In genomic region chr15:11408155-11408826, GRCm38 (mm10) we compare ENCODE assay signal across 7 mouse cellular contexts. TPM values are rescaled to one million over a fixed set of nuclear protein-coding genes. Genes with fewer than 3 reads are reported as not detected.
DNase-seq lines count a peak whose midpoint lies in the region; ATAC-seq and TF ChIP-seq lines count a peak whose summit lies in the region.

No protein-coding gene starts in this region.

- no peaks in the 10 kb centered on the region for H3K36me3 ChIP-seq in G1E (replicated peaks)
- H3K36me3 ChIP-seq in intestine, embryonic 15.5 days = no peaks in the 10 kb centered on the region
- no peaks in the 10 kb centered on the region for H3K36me3 ChIP-seq in midbrain, embryonic 16.5 days (ENCODE audit: control insufficient read depth, insufficient read depth, low read length)

- WGBS in intestine, embryonic 15.5 days = 34% methylated on average over 7 of the region's 7 CpGs
- 44% methylated on average over 7 of the region's 7 CpGs for WGBS in midbrain, embryonic 16.5 days
- WGBS in cerebellum, adult 2 months = 43% methylated on average over 7 of the region's 7 CpGs

- TF ChIP-seq CTCF in G1E (IDR thresholded peaks at IDR 0.05; ENCODE audit: low read depth, low read length) = no peak; the same call in 1 of the 2 replicates
- no peak for TF ChIP-seq CTCF in cerebellum, adult 2 months (IDR thresholded peaks at IDR 0.05; ENCODE audit: borderline replicate concordance, insufficient read depth, low read depth, low read length)

- H3K4me2 ChIP-seq in intestine, embryonic 15.5 days (replicated peaks) = no peak overlapping the region
- no peak overlapping the region for H3K4me2 ChIP-seq in midbrain, embryonic 16.5 days (ENCODE audit: low read length)

- H3K9me3 ChIP-seq in G1E (replicated peaks) = no peaks in the 10 kb centered on the region
- no peaks in the 10 kb centered on the region for H3K9me3 ChIP-seq in intestine, embryonic 15.5 days
- no peaks in the 10 kb centered on the region for H3K9me3 ChIP-seq in midbrain, embryonic 16.5 days (replicated peaks; ENCODE audit: control insufficient read depth, low read length, poor library complexity, severe bottlenecking)

- TF ChIP-seq POLR2A in cerebellum, adult 2 months (IDR thresholded peaks at IDR 0.05; ENCODE audit: borderline replicate concordance, insufficient read depth, low read length) = no peak

- H3K27ac ChIP-seq in intestine, embryonic 15.5 days = no peak overlapping the region
- H3K27ac ChIP-seq in midbrain, embryonic 16.5 days (ENCODE audit: low read length) = no peak overlapping the region
- no peak overlapping the region for H3K27ac ChIP-seq in cerebellum, adult 2 months (ENCODE audit: insufficient read depth, low read length)

- no peak overlapping the region for H3K9ac ChIP-seq in intestine, embryonic 15.5 days
- H3K9ac ChIP-seq in midbrain, embryonic 16.5 days (ENCODE audit: low read depth, low read length) = no peak overlapping the region

- no peak overlapping the region for H3K4me3 ChIP-seq in G1E (ENCODE audit: low read depth, low read length)
- no peak overlapping the region for H3K4me3 ChIP-seq in intestine, embryonic 15.5 days (replicated peaks)
- no peak overlapping the region for H3K4me3 ChIP-seq in midbrain, embryonic 16.5 days (ENCODE audit: low read depth, low read length)
- no peak overlapping the region for H3K4me3 ChIP-seq in cerebellum, adult 2 months (replicated peaks; ENCODE audit: insufficient read depth, low read depth, low read length)

- peaks cover 10% of the 10 kb centered on the region for H3K27me3 ChIP-seq in G1E (ENCODE audit: insufficient read depth, low read length)
- H3K27me3 ChIP-seq in intestine, embryonic 15.5 days (replicated peaks) = no peaks in the 10 kb centered on the region
- no peaks in the 10 kb centered on the region; the same call in 1 of the 2 replicates for H3K27me3 ChIP-seq in midbrain, embryonic 16.5 days (ENCODE audit: control insufficient read depth, insufficient read depth, low read depth, low read length)
- no peaks in the 10 kb centered on the region for H3K27me3 ChIP-seq in cerebellum, adult 2 months (ENCODE audit: control insufficient read depth, insufficient read depth, low read length)

- peak; percentile 5 to 41 for DNase-seq in layer of hippocampus, postnatal 14 days (ENCODE audit: low spot score in 2 of 2)
- no peak for DNase-seq in layer of hippocampus, adult 9-10 months (ENCODE audit: low spot score)
- DNase-seq in G1E (ENCODE audit: low spot score) = no peak
- DNase-seq in cerebellum, adult 2 months = no peak

- peaks cover 12% of the 10 kb centered on the region for H3K4me1 ChIP-seq in G1E (ENCODE audit: insufficient read depth, low read depth, low read length)
- no peaks in the 10 kb centered on the region for H3K4me1 ChIP-seq in intestine, embryonic 15.5 days (replicated peaks)
- H3K4me1 ChIP-seq in midbrain, embryonic 16.5 days (ENCODE audit: control insufficient read depth, insufficient read depth, low read length) = no peaks in the 10 kb centered on the region
- no peaks in the 10 kb centered on the region for H3K4me1 ChIP-seq in cerebellum, adult 2 months (ENCODE audit: control insufficient read depth, insufficient read depth, low read length)

- 0 out of 2 replicates have a peak, but pooled peaks have one; percentile 28 for ATAC-seq in G1E (ENCODE audit: extremely low read depth, insufficient number of reproducible peaks, low FRiP score, poor library complexity, severe bottlenecking)
- peak; percentile 66 for ATAC-seq in common myeloid progenitor, adult 5-6 weeks (replicated peaks; ENCODE audit: low read depth, poor library complexity, severe bottlenecking)
- peak; percentile 71; the same call in 1 of the 2 replicates for ATAC-seq in intestine, embryonic 15.5 days
- peak; percentile 75; the same call in 1 of the 2 replicates for ATAC-seq in midbrain, embryonic 16.5 days

RNA-seq across cellular contexts. Expression of gene Tars, which starts 8.8 kb away (rescaled TPM):
- total RNA-seq in layer of hippocampus, postnatal 14 days (2021) = 10 to 100 TPM; 40.3 to 40.7 TPM
- total RNA-seq in G1E (2014; fragmentation: Nextera tagmentation) = 61.0 and 86.4 TPM in 2 replicates
- 89.7 and 96.2 TPM in 2 replicates for total RNA-seq in G1E (2017)
- polyA plus RNA-seq in G1E (2012) = 41.6 and 41.7 TPM in 2 replicates
- 67.5 and 127 TPM in 2 replicates for total RNA-seq in common myeloid progenitor, adult 5-6 weeks (2017)
- 67.8 and 77.8 TPM in 2 replicates for polyA plus RNA-seq in intestine, embryonic 15.5 days (2015; fragmentation: Nextera tagmentation; extraction: Ambion mirVana)
- polyA plus RNA-seq in midbrain, embryonic 16.5 days (2015; fragmentation: Nextera tagmentation; extraction: Ambion mirVana) = 50.0 and 52.3 TPM in 2 replicates
- 37.6 and 38.5 TPM in 2 replicates for polyA plus RNA-seq in cerebellum, adult 2 months (2012; rRNA removed)

Comparison
In these comparisons a context has a peak if more than half of its experiments do, and no peak if none do; other contexts are left out.
1. DNase-seq: peak in layer of hippocampus, postnatal 14 days (2 of 2); none in layer of hippocampus, adult 9-10 months (single experiment), G1E (single experiment) and cerebellum, adult 2 months (0 of 2).
2. Peak in every context shown above with its lines, with median percentiles within 50 percentile points of each other: ATAC-seq.